Mouse (Mus musculus): Measurements from ENCODE around the gene Tmem45a2. TPM values are rescaled to one million over a fixed set of nuclear protein-coding genes. Genes with fewer than 3 reads are reported as not detected.
"Not testable (repeated sequence)": the region's sequence is repeated elsewhere in the genome, so short reads cannot be mapped to it uniquely, and the experiment has no call there.

The Tmem45a2 gene
- polyA plus RNA-seq, 1 experiment from 2014 or later: 0.17 TPM

DNA sequence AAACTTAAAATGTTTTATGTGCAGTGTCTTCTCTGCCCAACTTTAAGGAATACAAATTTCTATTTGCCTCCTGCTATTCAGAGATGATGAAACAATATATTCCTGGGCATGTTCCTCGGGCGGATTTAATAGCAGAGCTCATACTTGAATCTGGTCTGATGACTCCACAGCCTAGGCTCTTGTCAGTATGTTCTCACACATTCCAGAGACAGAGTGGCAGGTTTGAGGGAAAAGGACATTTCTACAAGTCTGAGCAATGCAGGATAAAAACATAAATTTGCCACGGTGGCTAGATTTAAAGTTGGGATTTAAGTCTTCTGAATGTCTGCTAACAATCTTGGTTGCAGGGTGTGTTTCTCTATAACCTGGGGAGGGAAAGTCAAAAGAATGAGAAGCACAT, 9.1 kb downstream of the Tmem45a2 start:
- H3K9ac ChIP-seq: no peak overlapping the region
- no peaks in the 10 kb centered on the region for H3K36me3 ChIP-seq
- no peaks in the 10 kb centered on the region for H3K27me3 ChIP-seq
- no peaks in the 10 kb centered on the region for H3K9me3 ChIP-seq (replicated peaks)
- no peak for ATAC-seq (replicated peaks; ENCODE audit: low FRiP score)
- no peaks in the 10 kb centered on the region for H3K4me1 ChIP-seq
- no peak overlapping the region for H3K27ac ChIP-seq
- no peak overlapping the region for H3K4me2 ChIP-seq
- WGBS: 88% methylated on average over 3 of the region's 3 CpGs
- H3K4me3 ChIP-seq (replicated peaks): no peak overlapping the region

DNA sequence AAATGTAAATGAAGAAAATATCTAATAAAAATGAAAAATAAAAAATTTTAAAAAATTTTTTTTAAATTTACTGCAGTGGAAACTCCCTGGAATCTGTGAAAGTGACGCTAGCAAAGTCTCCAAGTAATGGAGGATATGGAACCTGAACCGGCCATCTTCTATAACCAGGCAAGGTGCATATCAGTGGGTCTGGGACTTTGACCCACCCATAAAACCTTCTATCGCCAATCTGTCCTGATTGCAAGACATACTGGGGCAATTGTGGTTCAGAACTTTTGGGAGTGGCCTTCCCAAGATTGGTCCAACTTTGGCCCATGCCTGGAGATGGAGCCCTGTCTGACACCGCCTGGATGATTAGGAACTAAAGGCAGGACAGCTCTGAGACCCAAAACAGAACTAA, 14.2 kb downstream of the Tmem45a2 start:
- Histone ChIP-seq H3K27me3 (no peaks in the 10 kb centered on the region), H3K9me3 (replicated peaks) (no peaks in the 10 kb centered on the region), H3K9ac (no peak overlapping the region), H3K27ac (no peak overlapping the region), H3K4me2 (no peak overlapping the region), H3K36me3 (no peaks in the 10 kb centered on the region), H3K4me3 (replicated peaks) (no peak overlapping the region), H3K4me1 (no peaks in the 10 kb centered on the region)
- no peak for ATAC-seq (replicated peaks; ENCODE audit: low FRiP score)
- 88% methylated on average over 4 of the region's 4 CpGs for WGBS

DNA sequence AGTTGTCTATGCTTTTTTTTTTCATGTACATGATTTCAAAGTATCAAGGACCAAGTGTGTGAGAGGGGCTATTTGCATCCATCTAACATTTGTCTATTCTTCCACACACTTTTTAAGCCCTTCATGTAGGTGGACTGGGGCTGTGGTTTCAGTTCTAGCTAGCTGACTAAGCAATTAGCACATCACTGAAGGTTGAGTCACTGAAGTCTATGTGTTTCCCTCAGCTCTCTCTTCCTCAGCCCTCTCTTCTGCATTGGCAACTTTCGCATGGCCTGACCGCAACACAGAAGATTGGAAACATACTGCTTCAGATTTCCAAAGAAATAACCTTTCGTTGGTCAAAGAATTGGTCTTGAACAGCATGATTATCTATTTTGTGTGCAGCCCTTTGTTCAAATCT, 21.2 kb downstream of the Tmem45a2 start:
- no peak for ATAC-seq (replicated peaks; ENCODE audit: low FRiP score)
- H3K36me3 ChIP-seq: no peaks in the 10 kb centered on the region
- no peaks in the 10 kb centered on the region for H3K27me3 ChIP-seq
- no peak overlapping the region for H3K27ac ChIP-seq
- no peak overlapping the region for H3K4me2 ChIP-seq
- no peaks in the 10 kb centered on the region for H3K9me3 ChIP-seq (replicated peaks)
- WGBS: 93% methylated on average over 3 of the region's 3 CpGs
- no peaks in the 10 kb centered on the region for H3K4me1 ChIP-seq
- no peak overlapping the region for H3K9ac ChIP-seq
- H3K4me3 ChIP-seq (replicated peaks): no peak overlapping the region

GRCm38 (mm10) chr16:57038600-57038999, 32.6 kb downstream of the Tmem45a2 start:
- Histone ChIP-seq H3K4me1 (no peaks in the 10 kb centered on the region), H3K4me2 (no peak overlapping the region), H3K9me3 (replicated peaks) (no peaks in the 10 kb centered on the region), H3K27ac (no peak overlapping the region), H3K27me3 (no peaks in the 10 kb centered on the region), H3K4me3 (replicated peaks) (no peak overlapping the region), H3K9ac (no peak overlapping the region), H3K36me3 (no peaks in the 10 kb centered on the region)
- WGBS: 47% methylated on average over 5 of the region's 5 CpGs
- 0 out of 2 replicates have a peak, but pooled peaks have one; percentile 60 for ATAC-seq (replicated peaks; ENCODE audit: low FRiP score)

DNA sequence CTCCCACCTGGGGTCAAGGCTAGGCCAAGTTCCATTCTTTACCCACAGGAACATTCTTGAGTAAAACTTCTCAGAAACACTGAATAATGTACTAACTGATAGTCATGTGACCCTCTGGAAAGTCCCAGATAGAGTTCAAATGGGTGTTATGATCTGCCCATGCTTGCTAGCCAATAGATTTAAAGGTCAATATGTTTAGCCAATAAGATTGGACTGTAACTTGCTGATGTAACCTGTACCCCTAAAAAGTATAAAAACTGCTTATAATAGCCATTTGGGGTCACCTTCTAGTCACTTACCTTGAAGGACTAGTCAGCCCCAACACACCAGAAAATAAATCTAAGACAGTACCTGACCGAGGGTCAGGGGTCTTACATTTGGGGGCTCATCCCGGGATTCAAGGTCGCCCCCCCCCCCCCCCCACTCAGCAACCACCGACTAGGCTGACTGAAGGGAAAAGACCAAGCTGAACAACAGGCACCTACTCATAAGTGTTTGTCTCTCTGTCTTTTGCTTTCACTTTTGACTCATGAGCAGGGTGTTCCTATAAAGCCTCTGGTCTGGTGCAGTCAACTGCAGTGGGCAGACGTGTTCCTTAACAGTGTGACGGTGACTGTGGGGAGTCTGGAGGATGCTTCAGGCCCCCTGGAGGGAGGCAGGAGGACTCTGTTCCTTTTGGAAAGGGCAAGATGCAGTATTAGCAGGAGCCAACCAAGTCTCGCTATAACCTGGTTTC, 40.9 kb downstream of the Tmem45a2 start:
- H3K27ac ChIP-seq: no peak overlapping the region
- no peaks in the 10 kb centered on the region for H3K36me3 ChIP-seq
- H3K4me3 ChIP-seq (replicated peaks): no peak overlapping the region
- H3K4me2 ChIP-seq: no peak overlapping the region
- no peaks in the 10 kb centered on the region for H3K4me1 ChIP-seq
- H3K27me3 ChIP-seq: no peaks in the 10 kb centered on the region
- WGBS: 79% methylated on average over 7 of the region's 7 CpGs
- no peak overlapping the region for H3K9ac ChIP-seq
- ATAC-seq (replicated peaks; ENCODE audit: low FRiP score): no peak
- no peaks in the 10 kb centered on the region for H3K9me3 ChIP-seq (replicated peaks)

GRCm38 (mm10) chr16:56998283-56998682, 72.9 kb downstream of the Tmem45a2 start:
- ATAC-seq (replicated peaks; ENCODE audit: low FRiP score); H3K27me3 ChIP-seq; H3K27ac ChIP-seq; H3K9ac ChIP-seq; H3K4me2 ChIP-seq; H3K4me1 ChIP-seq; H3K4me3 ChIP-seq (replicated peaks); H3K36me3 ChIP-seq; H3K9me3 ChIP-seq (replicated peaks): not testable (repeated sequence)
- 89% methylated on average over 9 of the region's 9 CpGs for WGBS

Other genes with a start within 250 kb of the Tmem45a2 start
- gene Tmem45a, start 185.2 kb downstream of the Tmem45a2 start, polyA plus RNA-seq (2015; fragmentation: Nextera tagmentation; extraction: Ambion mirVana): 25.6 and 35.8 TPM in 2 replicates
- gene Lnp1, start 143.3 kb downstream of the Tmem45a2 start, polyA plus RNA-seq (2015; fragmentation: Nextera tagmentation; extraction: Ambion mirVana): not detected in 2 replicates
- 43.6 and 45.7 TPM in 2 replicates for gene Tomm70a, start 50.3 kb upstream of the Tmem45a2 start, polyA plus RNA-seq (2015; fragmentation: Nextera tagmentation; extraction: Ambion mirVana)
- gene Nit2, start 96.0 kb upstream of the Tmem45a2 start, polyA plus RNA-seq (2015; fragmentation: Nextera tagmentation; extraction: Ambion mirVana): 100 and 104 TPM in 2 replicates
- gene Tbc1d23, start 160.1 kb upstream of the Tmem45a2 start, polyA plus RNA-seq (2015; fragmentation: Nextera tagmentation; extraction: Ambion mirVana): 22.5 and 25.6 TPM in 2 replicates
- 0.06 and 0.10 TPM in 2 replicates for gene Tmem30c, start 221.5 kb upstream of the Tmem45a2 start, polyA plus RNA-seq (2015; fragmentation: Nextera tagmentation; extraction: Ambion mirVana)